Mouse (Mus musculus) E14TG2a.4 (cell line): ENCODE measurements at regions not wholly inside any gene's neighbourhood (a gene's known extent, or its start where the extent isn't known, plus 50 kb on each side); places are given as distances from the start of the nearest gene placed in this dataset.

Source experiments
- CTCF ChIP-seq: conservative IDR thresholded peaks from 2 replicates; pipeline ENCODE4 v1.5.1; 2014; ENCODE audit warnings: low read length
- POU5F1 ChIP-seq: IDR thresholded peaks from 2 replicates; pipeline ENCODE4 v1.6.1; 2014; ENCODE audit warnings: low read length, borderline replicate concordance

DNA sequence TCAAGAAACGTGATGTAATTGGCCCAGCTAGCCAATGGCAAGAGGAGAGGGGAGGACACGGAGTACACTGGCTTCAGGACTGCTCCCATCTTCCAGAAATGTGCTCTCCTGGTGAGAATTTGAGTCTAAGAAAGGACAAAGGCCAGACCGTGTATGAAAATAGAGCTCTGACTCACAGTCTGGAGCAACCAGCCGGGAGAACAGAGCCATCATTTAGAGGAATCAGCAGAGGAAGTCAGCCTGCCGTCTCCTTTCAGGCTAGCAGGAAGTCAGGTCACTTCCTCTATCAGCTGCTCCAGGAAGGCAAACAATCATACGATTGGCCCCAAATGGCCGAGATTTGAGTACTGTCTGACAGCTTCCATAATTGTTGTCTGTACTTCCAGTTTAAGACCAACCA lies 119.0 kb upstream of the Tmpo start:
- TF ChIP-seq CTCF (no peak), POU5F1 (no peak)
